Mouse (Mus musculus) gastrocnemius, adult 2 months (tissue): ENCODE results near the gene Atp6ap1l. TPM values are rescaled to one million over a fixed set of nuclear protein-coding genes. Genes with fewer than 3 reads are reported as not detected.

Experiments used
- DNase-seq: peaks from one replicate; pipeline ENCODE4 v3.0.0; 2022
- H3K27ac ChIP-seq: fragments of 200-600 bp; 2 replicates; pipeline ENCODE4 v1.8.1; 2022; ENCODE audit warnings: mild to moderate bottlenecking
- H3K4me3 ChIP-seq: fragments of 200-600 bp; 2 replicates; pipeline ENCODE4 v1.8.1; 2022; ENCODE audit warnings: mild to moderate bottlenecking, moderate library complexity
- CTCF ChIP-seq: fragments of 200-600 bp; IDR thresholded peaks from 2 replicates; pipeline ENCODE4 v1.8.1; 2022; ENCODE audit warnings: antibody characterized with exemption, mild to moderate bottlenecking, moderate library complexity
- intact Hi-C: fragments of 180-260 bp; cut with DNase I; formaldehyde crosslinking; loops from one replicate; pipeline ENCODE4 v1.15.1; 2025
- total RNA-seq, 2 experiments: library from RNA; stranded (reverse); gene quantifications; 2 replicates each; pipeline ENCODE4 v1.2.3; 2021

The Atp6ap1l gene
- total RNA-seq, 2 experiments from 2014 or later, result not detected

GRCm38 (mm10) chr13:90881727-90882429, 23.3 kb downstream of the Atp6ap1l start:
- no peak overlapping the region for H3K27ac ChIP-seq
- TF ChIP-seq CTCF, result no peak
- intact Hi-C loops, result no loop called here
- H3K4me3 ChIP-seq, result no peak overlapping the region
- no peak for DNase-seq

GRCm38 (mm10) chr13:90871579-90871978, 33.6 kb downstream of the Atp6ap1l start:
- intact Hi-C loops, result no loop called here
- TF ChIP-seq CTCF, result no peak
- DNase-seq, result no peak
- no peak overlapping the region for H3K4me3 ChIP-seq
- no peak overlapping the region for H3K27ac ChIP-seq

GRCm38 (mm10) chr13:90869157-90869556, 36.0 kb downstream of the Atp6ap1l start:
- Histone ChIP-seq H3K27ac (no peak overlapping the region), H3K4me3 (no peak overlapping the region)
- DNase-seq, result no peak
- TF ChIP-seq CTCF, result no peak
- intact Hi-C loops, result no loop called here

- no peak for DNase-seq
- peak overlapping the region; percentile 70 for H3K27ac ChIP-seq
- TF ChIP-seq CTCF, result no peak
- intact Hi-C loops, result no loop called here
- no peak overlapping the region for H3K4me3 ChIP-seq
Observed at GRCm38 (mm10) chr13:90862138-90862537, 43.0 kb downstream of the Atp6ap1l start.

GRCm38 (mm10) chr13:90860888-90861431, 44.2 kb downstream of the Atp6ap1l start:
- DNase-seq, result no peak
- intact Hi-C loops, result no loop called here
- H3K27ac ChIP-seq, result peak overlapping the region; percentile 70
- TF ChIP-seq CTCF, result no peak
- no peak overlapping the region for H3K4me3 ChIP-seq

- intact Hi-C loops, result no loop called here
- no peak for TF ChIP-seq CTCF
- H3K27ac ChIP-seq, result no peak overlapping the region
Observed at GRCm38 (mm10) chr13:90852727-90853630, 52.2 kb downstream of the Atp6ap1l start.

GRCm38 (mm10) chr13:90851795-90852194, 53.4 kb downstream of the Atp6ap1l start:
- intact Hi-C loops, result no loop called here
- Histone ChIP-seq H3K4me3 (no peak overlapping the region), H3K27ac (no peak overlapping the region)
- TF ChIP-seq CTCF, result no peak
- DNase-seq, result no peak

More at GRCm38 (mm10) chr13:90852727-90853630, 52.2 kb downstream of the Atp6ap1l start:
- no peak overlapping the region for H3K4me3 ChIP-seq
- DNase-seq, result no peak

- no peak for TF ChIP-seq CTCF
- Histone ChIP-seq H3K4me3 (no peak overlapping the region), H3K27ac (no peak overlapping the region)
- no peak for DNase-seq
- intact Hi-C loops, result no loop called here
Observed at GRCm38 (mm10) chr13:90844191-90844590, 61.0 kb downstream of the Atp6ap1l start.

GRCm38 (mm10) chr13:90843412-90843811, 61.7 kb downstream of the Atp6ap1l start:
- DNase-seq, result no peak
- Histone ChIP-seq H3K4me3 (no peak overlapping the region), H3K27ac (no peak overlapping the region)
- intact Hi-C loops, result no loop called here
- no peak for TF ChIP-seq CTCF

- Histone ChIP-seq H3K27ac (no peak overlapping the region), H3K4me3 (no peak overlapping the region)
- TF ChIP-seq CTCF, result no peak
- intact Hi-C loops, result loop anchor here (1.0 to 2.0 kb wide), 2 partner anchors 46 to 1062 kb away; no protein-coding TSS in a partner anchor
- no peak for DNase-seq
Observed at GRCm38 (mm10) chr13:90841213-90841553, 64.0 kb downstream of the Atp6ap1l start.

- peak; percentile 80 for TF ChIP-seq CTCF
- H3K4me3 ChIP-seq, result peak overlapping the region; percentile 36
- no peak for DNase-seq
- no peak overlapping the region for H3K27ac ChIP-seq
- intact Hi-C loops, result loop anchor here (1.0 to 2.0 kb wide), 2 partner anchors 46 to 1061 kb away; no protein-coding TSS in a partner anchor
Observed at GRCm38 (mm10) chr13:90840530-90841212, 64.5 kb downstream of the Atp6ap1l start.

GRCm38 (mm10) chr13:90833641-90834207, 71.4 kb downstream of the Atp6ap1l start:
- TF ChIP-seq CTCF, result no peak
- Histone ChIP-seq H3K4me3 (no peak overlapping the region), H3K27ac (no peak overlapping the region)
- intact Hi-C loops, result no loop called here
- DNase-seq, result no peak

Other genes starting within 250 kb of the Atp6ap1l start
- gene Rps23, start 17.6 kb upstream of the Atp6ap1l start, total RNA-seq, result 100 to 1,000 TPM; 179 to 231 TPM